Mouse (Mus musculus) testis, adult 2 months (tissue): ENCODE measurements around the gene Kcng1. TPM values are rescaled to one million over a fixed set of nuclear protein-coding genes. Genes with fewer than 3 reads are reported as not detected.

Source experiments
- H3K27ac ChIP-seq: fragments of 200-500 bp; 2 replicates; pipeline ENCODE4 v1.5.1; 2012; ENCODE audit warnings: low read depth, low read length; ENCODE audit not compliant: control insufficient read depth, insufficient read depth
- H3K27me3 ChIP-seq: fragments of 200-500 bp; 2 replicates; pipeline ENCODE4 v1.6.1; 2012; ENCODE audit warnings: mild to moderate bottlenecking, low read length, moderate library complexity; ENCODE audit not compliant: control insufficient read depth, insufficient read depth
- H3K36me3 ChIP-seq: fragments of 200-500 bp; 2 replicates; pipeline ENCODE4 v1.6.1; 2012; ENCODE audit warnings: mild to moderate bottlenecking, low read length; ENCODE audit not compliant: control insufficient read depth, insufficient read depth
- H3K4me1 ChIP-seq: fragments of 200-500 bp; 2 replicates; pipeline ENCODE4 v1.6.1; 2012; ENCODE audit warnings: low read length; ENCODE audit not compliant: control insufficient read depth, insufficient read depth
- H3K4me3 ChIP-seq: fragments of 200-500 bp; 2 replicates; pipeline ENCODE4 v1.5.1; 2012; ENCODE audit warnings: low read depth, mild to moderate bottlenecking, low read length, moderate library complexity, mixed read lengths; ENCODE audit not compliant: control insufficient read depth
- CTCF ChIP-seq: fragments of 200-500 bp; IDR thresholded peaks from 2 replicates; pipeline ENCODE4 v1.5.1; 2012; ENCODE audit warnings: low read depth, mild to moderate bottlenecking, inconsistent platforms, low read length, moderate library complexity; ENCODE audit not compliant: control insufficient read depth, insufficient read depth, insufficient replicate concordance
- POLR2A ChIP-seq: fragments of 200-500 bp; IDR thresholded peaks from 2 replicates; pipeline ENCODE4 v1.6.1; 2012; ENCODE audit warnings: low read depth, mild to moderate bottlenecking, inconsistent platforms, low read length, moderate library complexity; ENCODE audit not compliant: control insufficient read depth
- polyA plus RNA-seq: library from polyadenylated mRNA; depleted of rRNA; stranded (reverse); fragments of >200 nt; gene quantifications from 2 replicates; pipeline ENCODE4 v1.2.3, GENCODE M21; 2012; rRNA removed

The Kcng1 gene
- 6.9 and 7.3 TPM in 2 replicates for polyA plus RNA-seq

GRCm38 (mm10) chr2:168281582-168281981, at the start of gene Kcng1:
Kcng1 (minus strand) TSS chr2:168281736.
- H3K27me3 ChIP-seq, result 0 out of 2 replicates have a peak, but pooled peaks cover 2% of the 10 kb centered on the region
- TF ChIP-seq CTCF, result no peak
- no peak for TF ChIP-seq POLR2A
- no peak within 1 kb of the TSS for H3K27ac ChIP-seq
- peaks cover 6% of the 10 kb centered on the region for H3K4me1 ChIP-seq
- no peaks in the 10 kb centered on the region for H3K36me3 ChIP-seq
- peak within 1 kb of the TSS; percentile 54 for H3K4me3 ChIP-seq

DNA sequence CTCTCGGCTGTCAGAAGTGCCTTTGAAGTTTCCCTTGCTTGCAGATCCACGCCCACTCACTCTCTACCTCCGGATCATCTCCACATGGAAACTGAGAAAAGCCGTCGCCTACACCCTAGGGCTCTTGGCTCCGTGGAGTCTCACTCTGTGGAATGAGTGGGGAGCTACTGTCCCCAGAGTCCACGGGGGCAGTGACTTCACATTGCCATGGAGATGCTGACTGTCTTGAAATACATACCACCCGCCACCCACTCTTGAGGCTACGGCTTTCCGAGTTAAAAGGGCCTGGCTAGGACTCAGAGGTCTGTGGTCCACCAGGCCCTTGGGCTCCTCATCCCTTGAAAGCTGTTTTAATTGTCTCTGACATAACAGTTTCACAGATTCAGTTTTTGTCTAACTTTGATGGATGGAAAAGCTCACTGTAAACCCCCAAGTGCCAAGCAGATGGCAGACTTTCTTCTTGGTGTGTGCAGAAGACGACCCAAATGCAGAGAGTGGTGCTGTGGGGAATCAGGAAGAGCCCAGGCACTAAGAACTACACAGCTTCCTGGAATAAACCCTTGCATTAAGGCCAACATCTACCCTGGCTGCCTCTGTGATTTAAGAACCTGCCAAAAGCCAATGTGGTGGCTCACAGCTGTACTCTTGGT, 49.0 kb upstream of the Kcng1 start:
- TF ChIP-seq POLR2A (no peak), CTCF (no peak)
- peaks cover 8% of the 10 kb centered on the region for H3K4me1 ChIP-seq
- no peaks in the 10 kb centered on the region for H3K36me3 ChIP-seq
- H3K27me3 ChIP-seq, result no peaks in the 10 kb centered on the region
- H3K27ac ChIP-seq, result no peak overlapping the region
- no peak overlapping the region for H3K4me3 ChIP-seq

DNA sequence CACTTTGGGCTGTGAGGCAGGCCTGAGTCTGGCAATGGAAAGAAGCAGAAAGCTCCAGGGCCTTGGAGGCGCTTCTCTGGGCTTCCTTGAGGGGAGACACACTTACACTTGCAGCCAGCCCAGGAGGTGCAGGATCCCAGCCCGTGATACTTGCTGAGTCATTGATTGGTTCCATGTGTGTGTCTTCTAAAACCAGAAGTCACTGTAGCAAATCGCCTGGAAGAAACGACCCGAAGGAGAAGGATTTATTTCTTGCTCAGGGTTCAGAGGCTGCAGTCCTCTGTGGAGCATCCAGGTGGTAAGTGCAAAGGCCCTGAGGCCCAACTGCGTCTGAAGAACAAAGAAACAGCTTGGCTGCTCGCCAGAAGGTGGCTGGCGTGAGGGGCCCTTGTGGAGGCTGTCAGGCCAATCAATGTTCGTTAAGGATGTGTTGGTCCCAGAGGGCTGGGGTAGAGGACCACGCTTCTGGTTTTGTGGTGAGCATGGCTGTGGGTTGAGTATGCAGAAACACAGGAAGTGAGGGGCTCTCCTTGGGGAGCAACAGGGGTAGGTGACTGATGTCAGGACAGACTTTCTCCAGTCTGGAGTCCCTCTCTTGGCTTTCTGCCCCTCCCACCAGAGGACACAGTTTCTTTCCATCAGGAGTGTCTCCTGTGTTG, 40.3 kb upstream of the Kcng1 start:
- no peaks in the 10 kb centered on the region for H3K27me3 ChIP-seq
- no peaks in the 10 kb centered on the region for H3K36me3 ChIP-seq
- no peaks in the 10 kb centered on the region for H3K4me1 ChIP-seq
- TF ChIP-seq POLR2A (no peak), CTCF (no peak)
- H3K4me3 ChIP-seq, result no peak overlapping the region
- H3K27ac ChIP-seq, result no peak overlapping the region

GRCm38 (mm10) chr2:168320388-168321182, 39.0 kb upstream of the Kcng1 start:
- Histone ChIP-seq H3K4me3 (no peak overlapping the region), H3K27me3 (no peaks in the 10 kb centered on the region), H3K36me3 (no peaks in the 10 kb centered on the region), H3K4me1 (no peaks in the 10 kb centered on the region), H3K27ac (no peak overlapping the region)
- TF ChIP-seq POLR2A, result no peak
- TF ChIP-seq CTCF, result no peak

DNA sequence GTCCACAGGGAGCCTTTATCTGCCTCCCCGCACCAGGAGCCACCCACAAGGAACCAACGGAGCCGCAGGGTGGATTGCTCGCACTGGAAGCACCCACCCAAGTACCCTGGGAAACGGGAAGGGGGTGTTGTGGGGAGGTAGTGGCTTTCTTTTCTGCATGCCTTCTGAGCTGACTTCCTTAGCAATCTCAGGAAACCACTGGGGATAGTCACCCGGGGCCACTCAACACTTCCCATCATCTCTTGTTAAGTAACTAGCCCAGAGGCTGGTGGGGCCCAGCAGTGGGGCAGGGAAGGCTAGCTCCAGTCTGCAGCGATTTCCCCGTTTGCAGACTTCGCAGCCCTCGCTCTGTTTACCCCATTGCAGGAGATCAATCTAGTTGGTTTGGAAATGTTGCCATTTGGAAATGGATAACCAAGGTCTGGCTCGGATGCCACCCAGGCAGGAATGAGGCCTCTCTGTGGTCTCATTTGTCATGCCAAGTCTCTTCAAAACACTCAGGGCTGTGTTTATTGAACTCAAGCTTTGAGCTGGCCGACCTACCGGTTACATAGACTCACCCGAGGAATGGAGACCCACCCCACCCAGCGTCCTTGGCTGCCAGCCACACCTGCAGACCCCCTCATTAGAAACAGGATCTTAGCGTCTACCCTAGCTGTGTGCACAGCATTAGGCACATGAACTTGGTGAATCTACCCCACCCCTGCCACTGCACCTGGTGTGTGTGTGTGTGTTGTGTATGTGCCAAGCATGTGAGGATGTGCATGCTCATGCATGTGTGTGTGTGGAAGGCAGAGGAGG, 33.3 kb upstream of the Kcng1 start:
- H3K36me3 ChIP-seq, result no peaks in the 10 kb centered on the region
- no peaks in the 10 kb centered on the region for H3K27me3 ChIP-seq
- H3K4me3 ChIP-seq, result no peak overlapping the region
- TF ChIP-seq CTCF (no peak), POLR2A (no peak)
- H3K27ac ChIP-seq, result no peak overlapping the region
- H3K4me1 ChIP-seq, result peaks cover 2% of the 10 kb centered on the region; the same call in 1 of the 2 replicates

GRCm38 (mm10) chr2:168312504-168312903, 31.0 kb upstream of the Kcng1 start:
- Histone ChIP-seq H3K27me3 (no peaks in the 10 kb centered on the region), H3K4me1 (peaks cover 2% of the 10 kb centered on the region; the same call in 1 of the 2 replicates), H3K36me3 (no peaks in the 10 kb centered on the region), H3K4me3 (no peak overlapping the region), H3K27ac (no peak overlapping the region)
- no peak for TF ChIP-seq POLR2A
- TF ChIP-seq CTCF, result no peak
